Mouse (Mus musculus) lung, adult 2 months (tissue): ENCODE results near the gene Lce3d. TPM values are rescaled to one million over a fixed set of nuclear protein-coding genes. Genes with fewer than 3 reads are reported as not detected.

Experiments
- DNase-seq: peaks from one replicate; pipeline ENCODE4 v3.0.0; 2022
- H3K4me1 ChIP-seq: fragments of 200-500 bp; 2 replicates; pipeline ENCODE4 v1.6.1; 2011; ENCODE audit warnings: low read length; ENCODE audit not compliant: control insufficient read depth, insufficient read depth
- H3K4me3 ChIP-seq: fragments of 200-500 bp; replicated peaks from 2 replicates; pipeline ENCODE3; 2011; ENCODE audit warnings: low read depth, mild to moderate bottlenecking, control low read depth, low read length; ENCODE audit errors: extremely low read depth
- CTCF ChIP-seq: fragments of 200-500 bp; IDR thresholded peaks from 2 replicates; pipeline ENCODE4 v1.5.1; 2011; ENCODE audit warnings: mild to moderate bottlenecking, low read length, control low read depth; ENCODE audit not compliant: insufficient read depth
- POLR2A ChIP-seq: fragments of 200-500 bp; IDR thresholded peaks from 2 replicates; pipeline ENCODE4 v1.6.1; 2011; ENCODE audit warnings: low read depth, mild to moderate bottlenecking, control low read depth, low read length, borderline replicate concordance; ENCODE audit errors: extremely low read depth
- WGBS: fragments of 180-500 bp; shearing (Covaris S2); methylation state at CpG from one replicate; pipeline ENCODE4 v1.1.7; 2018; 5-methylcytosine and 5-hydroxymethylcytosine counted together
- polyA plus RNA-seq: library from polyadenylated mRNA; depleted of rRNA; stranded (reverse); fragments of >200 nt; gene quantifications from 2 replicates; pipeline ENCODE4 v1.2.3, GENCODE M21; 2012; rRNA removed

Gene Lce3d
- polyA plus RNA-seq, 1 experiment: 64.5 TPM

DNA sequence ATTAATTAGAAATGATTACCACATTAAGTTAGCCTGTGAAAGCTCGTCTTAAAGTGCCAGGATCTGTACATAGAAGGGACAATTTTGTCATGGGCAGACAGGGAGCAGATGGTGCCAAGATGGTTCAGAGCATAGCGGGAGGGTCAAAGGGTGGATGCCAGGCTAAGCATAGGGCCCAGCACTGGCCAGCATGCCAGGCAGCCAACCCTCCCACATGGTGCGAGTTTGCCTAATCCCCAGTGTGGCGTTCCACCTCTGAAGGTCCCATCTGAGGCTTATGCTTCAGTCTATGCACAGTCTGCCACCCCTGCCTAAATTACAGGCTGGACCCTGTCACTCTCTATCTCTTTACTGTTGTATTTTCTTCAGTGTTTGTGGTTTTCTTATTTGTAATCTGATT is 45.7 kb downstream of the Lce3d start:
- TF ChIP-seq CTCF: no peak
- TF ChIP-seq POLR2A: no peak
- no peak for DNase-seq
- no peak overlapping the region for H3K4me3 ChIP-seq
- H3K4me1 ChIP-seq: no peaks in the 10 kb centered on the region
- WGBS: 56% methylated on average over 4 of the region's 4 CpGs

Other genes starting within 250 kb of the Lce3d start
- gene Lce1e, start 248.3 kb upstream of the Lce3d start, polyA plus RNA-seq: 25.3 TPM in 1 of 2 replicates, not detected in the other
- gene Lce1f, start 237.0 kb upstream of the Lce3d start, polyA plus RNA-seq: 38.2 TPM in 1 of 2 replicates, not detected in the other
- 0.34 TPM in 1 of 2 replicates, not detected in the other for gene Gm38119, start 218.3 kb upstream of the Lce3d start, polyA plus RNA-seq
- gene Lce1g, start 205.1 kb upstream of the Lce3d start, polyA plus RNA-seq: 23.0 TPM in 1 of 2 replicates, not detected in the other
- gene Lce1h, start 192.3 kb upstream of the Lce3d start, polyA plus RNA-seq: 17.7 TPM in 1 of 2 replicates, not detected in the other
- 20.2 TPM in 1 of 2 replicates, not detected in the other for gene Lce1i, start 178.5 kb upstream of the Lce3d start, polyA plus RNA-seq
- gene Lce1j, start 166.9 kb upstream of the Lce3d start, polyA plus RNA-seq: 17.7 TPM in 1 of 2 replicates, not detected in the other
- 22.2 TPM in 1 of 2 replicates, not detected in the other for gene Lce1k, start 149.5 kb upstream of the Lce3d start, polyA plus RNA-seq
- 22.9 TPM in 1 of 2 replicates, not detected in the other for gene Kprp, start 130.1 kb upstream of the Lce3d start, polyA plus RNA-seq
- gene Lce1l, start 106.1 kb upstream of the Lce3d start, polyA plus RNA-seq: 20.4 TPM in 1 of 2 replicates, not detected in the other
- 4.0 TPM in 1 of 2 replicates, not detected in the other for gene 2310050C09Rik, start 87.2 kb upstream of the Lce3d start, polyA plus RNA-seq
- 285 TPM in 1 of 2 replicates, not detected in the other for gene Lce3a, start 31.2 kb upstream of the Lce3d start, polyA plus RNA-seq
- gene Lce3b, start 24.4 kb upstream of the Lce3d start, polyA plus RNA-seq: 311 TPM in 1 of 2 replicates, not detected in the other
- gene Lce3c, start 12.9 kb upstream of the Lce3d start, polyA plus RNA-seq: 361 TPM in 1 of 2 replicates, not detected in the other
- gene Lce3e, start 9.7 kb downstream of the Lce3d start, polyA plus RNA-seq: 169 TPM in 1 of 2 replicates, not detected in the other
- 237 TPM in 1 of 2 replicates, not detected in the other for gene Lce3f, start 34.8 kb downstream of the Lce3d start, polyA plus RNA-seq
- 273 TPM in 1 of 2 replicates, not detected in the other for gene Crct1, start 58.3 kb downstream of the Lce3d start, polyA plus RNA-seq
- gene Lce1m, start 61.7 kb downstream of the Lce3d start, polyA plus RNA-seq: 2.9 TPM in 1 of 2 replicates, not detected in the other
- not detected in 2 replicates for gene Gm4858, start 111.4 kb downstream of the Lce3d start, polyA plus RNA-seq
- not detected in 2 replicates for gene Crnn, start 187.4 kb downstream of the Lce3d start, polyA plus RNA-seq
- gene Flg2, start 239.9 kb downstream of the Lce3d start, polyA plus RNA-seq: not detected in 2 replicates